Mouse (Mus musculus) intestine, embryonic 15.5 days (tissue): ENCODE measurements at regions not wholly inside any gene's neighbourhood (a gene's known extent, or its start where the extent isn't known, plus 50 kb on each side); places are given as distances from the start of the nearest gene placed in this dataset.

Source experiments
- ATAC-seq: fragments of 200-750 bp; cut with Nextera tagmentation; 2 replicates; pipeline ENCODE4 v1.8.0; 2017; ENCODE audit warnings: moderate TSS enrichment, moderate library complexity
- H3K27ac ChIP-seq: fragments of 300-500 bp; sonication (generic); 2 replicates; pipeline ENCODE4 v1.5.1; 2015; ENCODE audit warnings: mild to moderate bottlenecking, inconsistent platforms
- H3K27me3 ChIP-seq: fragments of 300-500 bp; sonication (generic); replicated peaks from 2 replicates; pipeline ENCODE4 v1.6.1; 2015; ENCODE audit warnings: inconsistent platforms
- H3K36me3 ChIP-seq: fragments of 300-500 bp; sonication (generic); 2 replicates; pipeline ENCODE4 v1.6.1; 2015; ENCODE audit warnings: inconsistent platforms
- H3K4me1 ChIP-seq: fragments of 300-500 bp; sonication (generic); replicated peaks from 2 replicates; pipeline ENCODE4 v1.6.1; 2015; ENCODE audit warnings: inconsistent platforms
- H3K4me2 ChIP-seq: fragments of 300-500 bp; sonication (generic); replicated peaks from 2 replicates; pipeline ENCODE4 v1.6.1; 2015; ENCODE audit warnings: mild to moderate bottlenecking, inconsistent platforms
- H3K4me3 ChIP-seq: fragments of 300-500 bp; sonication (generic); replicated peaks from 2 replicates; pipeline ENCODE4 v1.5.1; 2015; ENCODE audit warnings: inconsistent platforms
- H3K9ac ChIP-seq: fragments of 300-500 bp; sonication (generic); 2 replicates; pipeline ENCODE4 v1.6.1; 2015; ENCODE audit warnings: inconsistent platforms
- H3K9me3 ChIP-seq: fragments of 300-500 bp; sonication (generic); 2 replicates; pipeline ENCODE4 v1.6.1; 2016; ENCODE audit warnings: inconsistent platforms
- WGBS: fragments of 180-500 bp; shearing (Covaris S2); methylation state at CpG from one replicate; pipeline ENCODE4 v1.1.7; 2015; 5-methylcytosine and 5-hydroxymethylcytosine counted together

- WGBS, result 85% methylated on average over 4 of the region's 4 CpGs
- H3K4me1 ChIP-seq, result no peaks in the 10 kb centered on the region
- no peak overlapping the region for H3K27ac ChIP-seq
- H3K36me3 ChIP-seq, result no peaks in the 10 kb centered on the region
- H3K9me3 ChIP-seq, result no peaks in the 10 kb centered on the region
- H3K9ac ChIP-seq, result no peak overlapping the region
- no peak overlapping the region for H3K4me3 ChIP-seq
- no peak for ATAC-seq
- no peak overlapping the region for H3K4me2 ChIP-seq
- H3K27me3 ChIP-seq, result no peaks in the 10 kb centered on the region
Measured at GRCm38 (mm10) chr6:98584541-98584940, 242.0 kb upstream of the Gm765 start.

DNA sequence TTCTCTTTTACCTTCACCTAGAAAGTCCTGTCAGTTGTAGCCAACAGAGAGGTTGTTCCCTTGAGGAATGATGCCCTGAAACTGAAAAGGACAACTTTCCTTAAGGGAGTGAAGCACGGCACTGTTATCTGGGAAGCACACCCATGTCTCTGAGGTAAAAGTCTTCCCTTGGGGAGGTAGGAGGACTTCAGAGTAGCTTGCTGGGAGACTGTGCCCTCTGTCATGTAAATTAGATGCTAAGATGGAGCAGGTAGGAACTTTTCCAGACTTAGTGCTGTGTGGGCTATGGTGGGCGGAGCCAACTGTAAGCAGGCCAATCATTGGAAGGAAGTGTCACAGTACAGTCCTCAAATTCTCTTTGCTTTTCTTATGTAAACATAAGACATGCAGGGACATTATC, 240.3 kb upstream of the Gm765 start:
- ATAC-seq, result no peak
- 48% methylated on average over 2 of the region's 2 CpGs for WGBS
- no peak overlapping the region for H3K9ac ChIP-seq

GRCm38 (mm10) chr6:98575227-98575626, 232.7 kb upstream of the Gm765 start:
- WGBS, result 80% methylated on average over 1 of the region's 1 CpGs
- Histone ChIP-seq H3K4me1 (no peaks in the 10 kb centered on the region), H3K27me3 (no peaks in the 10 kb centered on the region), H3K4me2 (no peak overlapping the region), H3K36me3 (no peaks in the 10 kb centered on the region), H3K4me3 (no peak overlapping the region), H3K9me3 (no peaks in the 10 kb centered on the region), H3K9ac (no peak overlapping the region), H3K27ac (no peak overlapping the region)
- ATAC-seq, result no peak

More for the DNA sequence above, 240.3 kb upstream of the Gm765 start:
- H3K27ac ChIP-seq, result no peak overlapping the region
- no peaks in the 10 kb centered on the region for H3K27me3 ChIP-seq
- no peaks in the 10 kb centered on the region for H3K4me1 ChIP-seq
- no peaks in the 10 kb centered on the region for H3K9me3 ChIP-seq
- H3K4me2 ChIP-seq, result no peak overlapping the region
- no peak overlapping the region for H3K4me3 ChIP-seq
- no peaks in the 10 kb centered on the region for H3K36me3 ChIP-seq

DNA sequence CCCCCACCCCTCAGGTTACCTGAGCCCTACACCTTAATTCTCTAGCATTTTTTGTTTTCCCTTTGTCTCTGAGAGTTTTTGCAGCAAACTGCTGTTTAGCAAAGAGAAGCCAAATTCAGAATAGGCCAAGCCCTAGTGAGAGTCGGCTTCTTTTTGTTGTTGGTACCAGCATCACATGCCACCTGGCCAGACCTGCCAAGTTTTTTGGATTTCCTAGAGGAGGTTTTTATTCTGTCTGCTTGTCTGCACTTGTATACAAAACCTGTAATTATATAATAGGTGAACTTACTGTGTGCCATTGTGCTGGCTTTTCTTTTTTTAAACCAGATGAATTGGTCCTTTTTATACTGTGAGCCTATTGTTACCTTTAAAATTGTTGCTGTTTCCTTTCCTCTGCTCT, 213.1 kb upstream of the Gm765 start:
- H3K27ac ChIP-seq, result no peak overlapping the region
- WGBS, result 82% methylated on average over 1 of the region's 1 CpGs
- H3K4me1 ChIP-seq, result no peaks in the 10 kb centered on the region
- no peaks in the 10 kb centered on the region for H3K9me3 ChIP-seq
- ATAC-seq, result no peak
- no peaks in the 10 kb centered on the region for H3K36me3 ChIP-seq
- H3K27me3 ChIP-seq, result no peaks in the 10 kb centered on the region
- H3K4me2 ChIP-seq, result no peak overlapping the region
- no peak overlapping the region for H3K4me3 ChIP-seq
- no peak overlapping the region for H3K9ac ChIP-seq

- Histone ChIP-seq H3K36me3 (no peaks in the 10 kb centered on the region), H3K4me2 (no peak overlapping the region), H3K9me3 (no peaks in the 10 kb centered on the region), H3K4me3 (no peak overlapping the region), H3K4me1 (no peaks in the 10 kb centered on the region), H3K9ac (no peak overlapping the region), H3K27me3 (no peaks in the 10 kb centered on the region), H3K27ac (no peak overlapping the region)
- 94% methylated on average over 1 of the region's 1 CpGs for WGBS
- ATAC-seq, result no peak
Measured at GRCm38 (mm10) chr6:98553922-98554321, 211.4 kb upstream of the Gm765 start.

- Histone ChIP-seq H3K9ac (no peak overlapping the region), H3K4me2 (no peak overlapping the region), H3K4me1 (no peaks in the 10 kb centered on the region), H3K36me3 (no peaks in the 10 kb centered on the region), H3K4me3 (no peak overlapping the region), H3K9me3 (no peaks in the 10 kb centered on the region), H3K27ac (no peak overlapping the region), H3K27me3 (no peaks in the 10 kb centered on the region)
- ATAC-seq, result no peak
- 86% methylated on average over 3 of the region's 3 CpGs for WGBS
Measured at GRCm38 (mm10) chr6:98551781-98552180, 209.2 kb upstream of the Gm765 start.

- Histone ChIP-seq H3K9ac (no peak overlapping the region), H3K4me2 (no peak overlapping the region), H3K27me3 (no peaks in the 10 kb centered on the region), H3K4me1 (0 out of 2 replicates have a peak, but pooled peaks cover 5% of the 10 kb centered on the region), H3K4me3 (no peak overlapping the region), H3K9me3 (no peaks in the 10 kb centered on the region), H3K27ac (no peak overlapping the region), H3K36me3 (no peaks in the 10 kb centered on the region)
- no peak for ATAC-seq
- WGBS, result 71% methylated on average over 15 of the region's 15 CpGs
Measured at GRCm38 (mm10) chr6:98526882-98527440, 184.4 kb upstream of the Gm765 start.

GRCm38 (mm10) chr6:98525286-98525685, 182.7 kb upstream of the Gm765 start:
- Histone ChIP-seq H3K4me3 (no peak overlapping the region), H3K9ac (no peak overlapping the region), H3K36me3 (no peaks in the 10 kb centered on the region), H3K4me1 (0 out of 2 replicates have a peak, but pooled peaks cover 5% of the 10 kb centered on the region), H3K4me2 (no peak overlapping the region), H3K27ac (no peak overlapping the region), H3K27me3 (no peaks in the 10 kb centered on the region), H3K9me3 (no peaks in the 10 kb centered on the region)
- no peak for ATAC-seq
- WGBS, result 6% methylated on average over 6 of the region's 6 CpGs

DNA sequence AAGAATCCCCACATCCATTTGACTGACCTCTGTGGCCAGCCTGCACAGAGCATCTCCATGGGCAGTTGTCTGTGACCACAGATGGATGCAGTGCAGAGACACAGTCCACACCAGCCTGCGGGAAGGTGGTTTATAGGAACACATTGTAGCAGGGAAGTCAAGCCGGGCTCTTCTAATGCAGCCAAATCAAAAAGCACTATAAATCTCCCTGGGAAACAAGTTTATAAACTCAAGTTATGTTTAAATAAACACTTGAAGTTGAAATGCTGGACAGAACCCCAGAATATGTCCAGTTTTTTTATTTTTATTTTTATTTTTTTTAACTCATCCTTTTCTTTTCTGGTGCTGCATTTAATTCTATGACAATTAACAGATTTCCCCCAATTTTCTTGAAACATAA, 182.1 kb upstream of the Gm765 start:
- Histone ChIP-seq H3K9me3 (no peaks in the 10 kb centered on the region), H3K9ac (no peak overlapping the region), H3K27me3 (no peaks in the 10 kb centered on the region), H3K4me3 (no peak overlapping the region), H3K4me2 (no peak overlapping the region), H3K4me1 (0 out of 2 replicates have a peak, but pooled peaks cover 5% of the 10 kb centered on the region), H3K36me3 (no peaks in the 10 kb centered on the region), H3K27ac (no peak overlapping the region)
- 40% methylated on average over 2 of the region's 2 CpGs for WGBS
- no peak for ATAC-seq

GRCm38 (mm10) chr6:98521526-98521925, 179.0 kb upstream of the Gm765 start:
- no peak for ATAC-seq
- no peaks in the 10 kb centered on the region for H3K9me3 ChIP-seq
- WGBS, result 74% methylated on average over 10 of the region's 10 CpGs
- H3K4me3 ChIP-seq, result no peak overlapping the region
- H3K36me3 ChIP-seq, result no peaks in the 10 kb centered on the region
- no peak overlapping the region for H3K4me2 ChIP-seq
- H3K9ac ChIP-seq, result no peak overlapping the region
- no peak overlapping the region for H3K27ac ChIP-seq
- H3K4me1 ChIP-seq, result 0 out of 2 replicates have a peak, but pooled peaks cover 5% of the 10 kb centered on the region
- H3K27me3 ChIP-seq, result no peaks in the 10 kb centered on the region

DNA sequence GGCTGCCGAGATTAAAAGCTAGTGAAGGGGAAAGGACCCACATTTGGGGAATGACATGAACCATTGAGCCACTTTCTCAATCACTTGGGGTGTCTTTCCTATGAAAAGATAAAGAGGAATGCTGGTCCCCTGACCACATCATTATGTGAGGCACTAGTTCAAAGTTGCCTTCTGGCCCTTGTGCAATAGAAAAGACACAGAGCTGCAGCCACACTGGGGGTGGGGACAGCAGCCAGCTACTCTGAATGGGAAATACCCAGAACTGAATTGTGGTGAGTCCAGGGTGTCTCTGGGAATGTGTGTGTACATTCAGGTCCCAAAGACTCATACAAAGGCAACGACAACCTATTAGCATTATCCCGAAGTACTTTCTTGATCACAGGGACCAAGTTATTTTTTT, 172.3 kb upstream of the Gm765 start:
- no peak for ATAC-seq
- WGBS, result 83% methylated on average over 3 of the region's 3 CpGs

DNA sequence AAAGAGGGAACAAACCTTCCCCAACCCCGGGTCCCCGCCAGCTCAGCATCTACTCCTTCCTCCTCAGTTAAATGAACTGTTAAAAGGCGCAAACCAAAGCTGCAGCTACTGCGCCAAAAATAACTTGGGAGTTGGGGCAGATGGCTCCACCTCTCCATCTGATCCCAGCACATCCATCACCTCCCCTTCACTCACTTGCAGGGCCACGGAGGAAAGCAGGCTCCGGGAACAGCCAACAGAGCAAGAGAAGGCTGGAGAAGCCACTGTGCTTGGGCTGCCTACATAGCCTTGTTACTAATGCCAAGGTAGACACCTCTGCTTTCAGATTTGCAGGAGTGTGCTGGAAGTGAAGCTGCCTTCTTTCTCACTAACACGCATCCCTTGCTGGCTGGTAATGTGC, 171.8 kb upstream of the Gm765 start:
- Histone ChIP-seq H3K36me3 (no peaks in the 10 kb centered on the region), H3K27ac (no peak overlapping the region), H3K27me3 (no peaks in the 10 kb centered on the region), H3K9me3 (no peaks in the 10 kb centered on the region), H3K9ac (no peak overlapping the region), H3K4me2 (no peak overlapping the region), H3K4me3 (no peak overlapping the region), H3K4me1 (no peaks in the 10 kb centered on the region)
- ATAC-seq, result no peak
- WGBS, result 56% methylated on average over 7 of the region's 7 CpGs

More for the DNA sequence above, 172.3 kb upstream of the Gm765 start:
- Histone ChIP-seq H3K9ac (no peak overlapping the region), H3K4me2 (no peak overlapping the region), H3K27me3 (no peaks in the 10 kb centered on the region), H3K27ac (no peak overlapping the region), H3K4me1 (no peaks in the 10 kb centered on the region), H3K9me3 (no peaks in the 10 kb centered on the region), H3K4me3 (no peak overlapping the region), H3K36me3 (no peaks in the 10 kb centered on the region)

DNA sequence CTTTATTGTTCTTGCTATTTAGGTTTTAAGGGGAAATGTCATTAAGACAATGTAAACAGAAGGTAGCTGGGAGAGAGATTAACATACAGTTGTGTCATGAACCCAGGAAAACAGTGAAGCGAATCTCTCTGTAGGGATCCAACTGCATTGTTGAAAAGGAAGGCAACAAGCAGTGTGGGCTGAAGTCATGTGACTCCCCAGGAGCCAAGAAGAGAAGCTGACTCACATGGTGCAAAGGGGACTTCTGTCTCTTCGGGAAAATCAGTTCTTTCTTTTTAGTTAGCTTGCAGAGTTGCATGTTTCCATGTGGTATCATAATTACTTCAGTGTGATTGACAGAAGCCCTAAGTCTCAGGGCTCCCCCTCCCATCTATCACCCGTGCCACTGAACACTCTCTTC, 170.7 kb upstream of the Gm765 start:
- no peaks in the 10 kb centered on the region for H3K4me1 ChIP-seq
- H3K9me3 ChIP-seq, result no peaks in the 10 kb centered on the region
- H3K27ac ChIP-seq, result no peak overlapping the region
- 45% methylated on average over 3 of the region's 3 CpGs for WGBS
- no peak overlapping the region for H3K9ac ChIP-seq
- no peak for ATAC-seq
- H3K4me2 ChIP-seq, result no peak overlapping the region
- H3K36me3 ChIP-seq, result no peaks in the 10 kb centered on the region
- H3K27me3 ChIP-seq, result no peaks in the 10 kb centered on the region
- no peak overlapping the region for H3K4me3 ChIP-seq
